Mouse (Mus musculus): Measurements from ENCODE around the gene 2610008E11Rik.

- no peak for TF ChIP-seq POLR2A (IDR thresholded peaks at IDR 0.05; ENCODE audit: insufficient read depth, low read depth, low read length)
- no peak for TF ChIP-seq CTCF (IDR thresholded peaks at IDR 0.05; ENCODE audit: insufficient read depth, low read depth, low read length)
Observed at GRCm38 (mm10) chr10:79106325-79107282, 9.2 kb upstream of the 2610008E11Rik start.

Measured in olfactory bulb, adult 2 months (tissue).